Mouse (Mus musculus) megakaryocyte, adult 5-6 weeks (primary cell): ENCODE data around the gene Coro1c. TPM values are rescaled to one million over a fixed set of nuclear protein-coding genes. Genes with fewer than 3 reads are reported as not detected.
A peak's percentile ranks its signal among the peaks of the same experiment; 100 is the strongest.
"Not testable (repeated sequence)": the region's sequence is repeated elsewhere in the genome, so short reads cannot be mapped to it uniquely, and the experiment has no call there.

Source experiments
- ATAC-seq: 2 replicates; pipeline ENCODE4 v1.8.0; 2016; ENCODE audit warnings: mild to moderate bottlenecking, inconsistent platforms; ENCODE audit not compliant: poor library complexity, severe bottlenecking
- total RNA-seq, 2 experiments: library from RNA; stranded (forward) in 1 of 2; stranded (reverse) in 1 of 2; fragments of 153-499, 151-499 nt in 1 of 2; fragments of 221-1000, 200-1000 nt in 1 of 2; gene quantifications; 2 replicates each; pipeline versions ENCODE4 v1.2.3 to v1.2.4; 2015 to 2017

Gene Coro1c
- total RNA-seq, 2 experiments from 2014 or later, result 93.2 to 145 TPM

DNA sequence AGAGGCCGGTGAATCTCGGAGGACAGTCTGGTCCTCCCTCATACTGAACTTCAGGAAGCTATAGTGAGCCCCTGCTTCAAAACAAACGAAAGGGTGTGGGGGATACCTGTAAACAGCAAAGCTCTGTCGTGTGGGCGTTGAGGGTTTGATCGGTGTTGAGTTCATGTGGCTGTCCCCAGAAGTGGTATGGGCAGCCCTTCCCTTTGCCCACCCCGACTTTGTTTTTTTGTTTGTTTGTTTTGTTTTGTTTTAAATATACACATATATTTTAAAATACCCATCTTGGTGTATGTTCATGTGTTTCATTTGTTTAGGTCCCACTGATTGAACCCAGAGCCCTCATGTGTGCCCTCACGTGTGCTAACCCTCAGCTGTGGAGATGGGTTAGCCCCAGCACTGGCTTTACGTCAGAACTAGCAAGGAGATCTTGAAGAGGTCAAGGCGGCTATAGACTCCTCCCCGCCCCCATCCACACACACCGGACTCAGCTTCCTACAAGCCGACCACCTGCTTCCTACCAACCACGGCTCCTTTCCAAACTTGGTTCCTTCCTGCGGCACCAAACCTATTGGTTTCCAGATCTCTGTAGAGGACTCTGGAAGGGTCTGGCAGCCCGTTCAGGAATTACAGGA, 75.1 kb downstream of the Coro1c start:
- no peak for ATAC-seq

DNA sequence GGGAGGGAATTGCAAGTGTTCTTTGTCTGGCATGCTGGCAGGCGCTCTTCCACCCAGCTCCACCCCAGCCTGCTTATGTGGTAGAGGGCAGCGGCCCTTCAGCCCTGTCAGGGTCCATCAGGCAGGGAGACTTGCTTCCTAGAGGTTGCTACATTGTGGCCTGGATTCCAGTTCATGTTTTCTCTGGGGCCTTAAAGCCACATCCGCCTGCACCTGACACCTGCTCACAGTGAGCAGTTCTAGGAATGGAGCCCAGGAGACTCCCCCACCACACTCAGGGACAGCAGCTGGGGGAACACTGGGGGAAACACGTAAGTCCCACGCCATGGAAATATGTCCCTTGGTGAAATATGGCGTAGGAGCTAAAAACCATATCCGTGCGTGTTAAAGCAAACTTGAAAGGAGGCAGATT, 76.1 kb downstream of the Coro1c start, which contains the start of gene Selplg:
Gene Selplg (minus strand): TSS at position 155 of the 412 bp plus-strand sequence.
- ATAC-seq, result peak; percentile 2; the same call in 1 of the 2 replicates

DNA sequence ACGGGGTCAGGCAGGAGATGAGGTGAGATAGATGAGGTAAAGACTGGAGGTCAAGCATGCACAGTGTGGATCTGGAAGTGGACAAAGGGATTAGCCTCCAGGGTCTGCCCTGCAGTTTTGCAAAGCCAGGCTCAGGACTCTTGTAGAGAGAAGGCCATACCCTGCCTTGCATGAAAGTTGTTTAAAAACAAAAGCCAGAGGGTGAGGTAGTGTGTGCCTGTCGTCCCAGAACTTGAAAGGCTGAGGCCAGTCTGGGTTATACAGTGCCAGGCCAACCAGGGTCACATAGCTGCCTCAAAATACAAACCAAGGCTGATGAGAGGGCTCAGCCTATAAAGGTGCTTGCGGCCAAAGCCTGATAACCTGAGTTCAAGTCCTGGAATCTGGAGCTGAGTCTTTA, 76.8 kb downstream of the Coro1c start:
- no peak for ATAC-seq

DNA sequence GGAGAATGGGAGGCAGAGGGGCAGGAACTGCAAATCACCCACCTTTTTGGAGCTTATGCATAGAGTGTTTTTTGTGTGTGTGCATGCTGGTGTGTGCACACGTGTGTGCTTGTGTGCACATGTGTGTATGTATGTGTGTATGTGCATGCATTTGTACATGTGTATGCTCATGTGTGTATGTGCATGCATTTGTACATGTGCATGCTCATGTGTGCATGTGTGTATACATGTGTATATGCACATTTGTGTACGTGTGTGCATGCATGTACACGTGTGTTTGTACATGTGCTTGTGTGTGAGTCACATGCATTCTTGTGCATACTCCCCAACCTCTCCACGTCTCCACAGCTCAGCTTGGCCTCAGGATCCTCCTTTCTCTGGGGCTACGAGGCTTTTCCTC, 77.8 kb downstream of the Coro1c start:
- no peak for ATAC-seq

DNA sequence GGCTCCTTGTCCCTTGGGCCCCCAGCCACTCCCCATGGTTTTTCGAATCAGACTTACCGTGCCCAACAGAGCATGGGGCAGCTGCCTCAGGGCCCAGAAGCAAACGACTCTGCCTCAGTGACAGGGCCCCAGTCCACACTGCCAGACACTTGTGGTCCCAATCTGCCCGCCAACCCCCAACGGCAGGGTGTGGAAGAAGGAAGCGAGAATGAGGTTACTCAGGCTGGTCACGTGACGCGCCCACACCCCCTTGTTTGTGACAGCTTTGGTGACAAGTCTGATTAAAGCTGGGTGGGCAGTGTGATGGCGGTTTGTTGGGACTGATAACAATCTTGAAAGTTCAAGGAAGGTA, 78.3 kb downstream of the Coro1c start:
- ATAC-seq, result peak; percentile 66

DNA sequence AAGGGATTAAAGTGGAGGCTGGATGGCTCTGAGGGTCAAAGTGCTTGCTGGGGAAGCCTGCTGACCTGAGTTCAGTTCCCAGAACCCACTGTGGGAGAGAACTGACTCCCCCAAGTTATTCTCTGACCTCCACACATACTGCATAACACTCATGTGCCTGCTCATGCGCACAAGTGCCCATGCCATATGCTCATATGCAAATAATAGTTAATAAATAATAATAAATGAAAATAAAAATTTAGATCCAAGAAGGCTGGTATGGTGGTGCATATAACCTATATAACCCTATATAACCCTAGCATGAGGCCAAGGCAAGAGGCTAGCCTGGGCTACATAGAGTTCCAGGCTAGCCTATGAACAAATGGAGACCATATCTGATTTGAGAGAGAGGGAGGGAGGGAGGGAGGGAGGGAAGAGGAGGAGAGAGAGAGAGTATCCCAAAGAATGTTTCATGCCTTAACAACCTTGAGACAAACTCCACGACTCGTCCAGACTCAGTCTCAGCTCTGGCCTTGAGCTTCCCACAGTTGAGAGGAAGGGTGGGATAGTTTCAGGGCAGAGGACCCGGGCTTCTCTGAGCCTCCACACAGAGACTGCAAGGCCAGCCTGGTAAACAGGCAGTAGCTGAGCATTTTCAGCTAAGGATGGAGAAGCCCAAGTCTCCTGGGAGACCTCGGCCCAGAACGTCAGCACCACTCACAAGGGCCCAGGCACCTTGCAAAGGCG, 78.8 kb downstream of the Coro1c start:
- ATAC-seq, result 0 out of 2 replicates have a peak, but pooled peaks have one; percentile 1

DNA sequence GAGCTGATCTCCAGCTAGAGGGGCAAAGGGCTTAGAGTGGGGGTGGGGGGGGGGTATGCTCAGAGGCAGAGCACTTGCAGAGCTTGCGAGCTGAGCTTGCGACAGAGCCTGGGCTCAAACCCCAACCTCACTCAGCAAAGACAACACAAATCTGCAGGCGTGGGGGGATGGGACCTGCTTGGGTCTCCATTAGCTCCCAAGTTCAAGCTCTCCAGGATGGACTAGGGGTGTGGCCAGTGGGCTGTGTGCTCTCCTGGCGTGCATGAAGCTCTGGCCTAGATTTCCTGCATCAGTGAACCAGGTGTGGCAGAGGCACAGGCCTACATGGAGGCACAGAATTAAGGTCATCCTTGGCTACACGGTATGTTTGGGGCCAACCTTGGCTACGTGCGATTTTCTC, 80.1 kb downstream of the Coro1c start:
- ATAC-seq, result peak; percentile 33

DNA sequence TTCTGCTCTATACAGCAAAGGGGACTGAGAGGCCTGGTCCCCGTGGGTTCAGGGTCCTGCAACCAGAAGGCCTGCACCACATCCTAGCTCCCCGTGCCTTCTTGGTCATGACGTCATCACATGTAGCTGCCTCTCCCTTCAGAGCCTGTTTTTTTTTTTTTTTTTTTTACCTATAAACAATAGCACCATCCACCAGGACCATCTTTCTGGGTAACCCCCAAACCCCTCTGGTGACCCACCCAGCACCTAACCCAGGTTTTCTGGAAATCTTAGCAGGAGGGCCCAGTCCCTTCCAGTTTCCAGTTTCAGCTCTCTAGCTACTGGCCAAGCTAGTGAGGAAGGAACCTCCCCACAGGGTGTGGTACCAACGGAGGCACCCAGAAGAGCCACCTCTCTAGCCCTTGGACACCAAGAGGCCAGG, 80.6 kb downstream of the Coro1c start:
- peak; percentile 64 for ATAC-seq

DNA sequence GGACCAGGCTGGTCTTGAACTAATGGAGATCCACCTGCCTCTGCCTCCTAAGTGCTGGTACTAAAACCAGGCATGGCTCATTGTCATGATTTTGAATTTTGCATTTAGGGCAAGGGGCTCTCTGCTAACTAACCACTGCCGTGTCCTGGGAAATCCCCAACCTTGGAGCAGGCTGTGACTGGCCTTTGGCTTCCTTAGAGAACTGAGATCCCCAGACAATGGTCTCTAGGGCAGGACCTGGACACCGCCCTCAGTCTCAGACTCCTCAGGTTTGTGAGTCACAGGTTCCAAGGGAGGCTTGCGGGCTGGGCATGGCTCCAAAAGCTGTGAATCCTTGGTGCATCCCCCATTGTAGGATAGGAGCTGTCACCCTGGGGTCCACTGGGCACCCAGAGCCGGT, 81.9 kb downstream of the Coro1c start:
- ATAC-seq, result no peak

DNA sequence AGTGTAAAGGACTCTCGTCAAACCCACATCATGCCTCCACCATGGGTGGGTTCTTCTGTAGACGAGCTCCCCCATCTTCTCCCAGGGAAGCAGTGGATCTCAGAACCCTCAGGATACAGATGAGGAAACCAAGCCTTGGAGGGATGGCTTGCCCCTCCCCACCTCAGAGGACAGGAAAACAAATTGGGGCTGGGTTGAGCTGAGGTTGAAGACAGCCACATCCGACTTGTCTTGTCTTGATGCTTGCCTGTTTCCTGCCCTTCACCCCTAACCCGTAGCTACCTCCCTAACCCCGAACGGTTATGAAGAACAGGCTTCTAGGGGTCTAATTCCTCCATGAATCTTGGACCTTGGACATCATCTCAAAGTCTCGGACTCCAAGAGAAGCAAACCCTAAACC, 83.0 kb downstream of the Coro1c start:
- no peak for ATAC-seq

DNA sequence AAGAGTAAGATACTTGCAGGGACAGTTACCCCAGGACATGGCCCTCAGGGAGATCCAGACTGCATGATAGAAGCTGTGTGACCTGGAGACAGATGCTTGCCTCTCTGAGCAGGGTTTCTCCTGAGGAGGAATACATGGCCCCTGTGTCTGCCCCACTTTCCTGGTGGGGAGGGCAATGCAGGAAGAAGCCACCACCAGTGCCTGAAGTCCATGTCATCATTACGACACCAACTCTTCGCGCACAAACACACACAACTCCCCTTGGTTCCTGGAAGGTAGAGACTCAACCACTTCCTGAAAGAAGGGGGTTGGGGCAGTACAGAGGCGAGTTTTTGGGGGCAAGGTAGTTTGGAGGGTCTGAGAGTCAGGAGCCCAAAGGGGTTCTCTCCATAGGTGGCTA, 84.3 kb downstream of the Coro1c start:
- ATAC-seq, result peak; percentile 67

DNA sequence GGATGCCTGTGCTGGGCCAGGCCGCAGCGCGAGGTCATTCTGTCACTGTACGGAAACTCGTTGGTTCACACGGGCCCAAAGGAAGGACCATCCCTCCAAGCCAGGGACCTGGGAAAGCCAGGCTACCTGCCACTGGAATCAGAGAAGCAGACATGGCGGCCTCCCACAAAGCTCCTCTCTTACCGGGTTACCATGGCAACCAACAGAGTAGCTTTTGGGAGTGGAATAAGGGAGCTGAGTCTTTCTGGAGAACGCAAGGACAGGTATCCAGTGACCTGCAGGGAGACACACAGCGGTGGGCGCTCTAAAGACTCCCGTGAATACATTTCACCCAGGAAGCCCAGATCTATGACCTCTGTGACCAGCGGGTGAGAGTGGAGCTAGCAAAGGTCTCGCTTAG, 90.0 kb downstream of the Coro1c start:
- ATAC-seq, result no peak

DNA sequence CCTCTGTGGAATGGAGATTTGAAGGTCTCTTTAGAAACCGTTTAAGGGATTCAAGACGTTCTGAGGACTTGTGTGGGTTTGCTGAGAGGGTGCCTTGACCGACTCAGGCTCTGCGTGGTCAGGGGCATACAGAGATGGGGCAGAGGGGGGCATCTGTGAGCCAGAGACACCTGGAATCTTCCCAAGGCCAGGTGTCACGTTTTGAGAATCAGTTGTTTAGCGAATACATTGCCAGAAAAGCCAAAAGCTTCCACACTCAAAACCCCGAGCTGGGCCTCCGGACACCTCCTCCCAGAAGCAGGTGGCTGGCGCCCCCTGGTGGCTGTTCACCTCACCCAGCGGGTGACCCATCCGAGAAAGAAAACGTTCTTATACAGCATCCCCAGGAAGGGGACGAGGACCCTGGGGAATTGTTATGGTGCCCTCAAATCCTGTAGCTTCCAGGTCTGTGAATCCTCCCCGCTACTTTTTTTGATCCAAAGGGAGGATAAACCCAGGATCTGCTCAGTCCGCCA, 92.9 kb downstream of the Coro1c start:
- peak; percentile 74 for ATAC-seq

DNA sequence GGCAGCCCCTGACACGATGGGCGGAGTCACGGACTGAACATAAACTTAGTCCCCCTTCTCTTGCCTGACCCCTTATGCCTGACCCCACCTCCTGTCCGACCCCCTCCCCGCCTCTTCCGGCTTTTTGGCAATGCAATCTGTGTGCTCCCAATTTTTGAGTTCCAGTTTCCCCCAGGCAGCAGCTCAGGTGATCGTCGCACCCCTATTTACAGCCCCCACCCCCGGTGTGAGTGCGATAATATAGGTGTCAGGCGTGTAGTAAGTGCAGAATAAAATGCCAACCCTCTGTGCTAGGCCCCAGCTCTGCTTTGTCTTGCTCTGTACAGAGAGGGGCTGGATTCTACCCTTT, 93.5 kb downstream of the Coro1c start:
- ATAC-seq, result no peak

DNA sequence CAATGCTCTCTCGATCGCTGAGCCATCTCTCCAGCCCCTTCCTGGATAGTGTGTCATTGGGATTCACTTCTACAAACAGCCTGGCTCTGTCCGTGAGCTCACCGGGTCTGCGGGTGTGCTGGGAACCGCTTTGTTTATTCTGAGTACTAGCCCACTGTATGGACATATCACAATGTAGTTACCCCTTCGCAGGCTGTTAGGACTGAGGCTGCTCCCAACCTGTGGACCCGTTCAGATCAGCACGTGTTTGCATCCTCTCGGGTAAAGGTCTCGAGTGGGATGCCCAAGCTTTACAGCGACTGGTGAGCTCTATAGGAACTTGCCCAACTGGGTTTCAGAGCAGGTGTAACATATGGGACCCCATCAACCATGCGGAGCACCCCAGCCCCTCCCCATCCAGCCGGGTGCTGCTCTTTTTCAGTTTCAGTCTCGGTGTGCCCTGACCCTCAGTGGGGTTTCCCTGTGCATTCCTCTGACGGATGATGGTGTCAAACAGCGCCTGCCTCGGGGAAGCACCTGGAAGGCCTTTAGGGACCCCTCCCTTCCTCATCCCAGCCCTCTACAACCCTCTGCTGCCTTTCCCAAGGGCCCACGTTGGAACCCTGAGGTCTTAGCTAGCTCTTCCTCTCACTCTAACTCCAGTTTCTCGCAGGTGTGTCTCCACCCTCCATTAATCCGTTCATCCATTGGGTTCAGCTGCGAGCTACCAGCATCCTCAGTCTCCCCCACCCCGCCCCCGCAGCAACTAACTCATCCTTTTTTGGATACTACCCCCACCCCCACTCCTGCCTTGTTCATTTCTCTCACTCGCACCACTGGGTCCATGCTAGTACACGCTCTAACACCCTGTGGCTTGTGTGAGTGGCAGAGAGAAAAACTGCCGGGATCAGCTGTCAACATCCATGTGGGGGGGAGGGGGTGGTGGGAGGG, 94.2 kb downstream of the Coro1c start:
- no peak for ATAC-seq

DNA sequence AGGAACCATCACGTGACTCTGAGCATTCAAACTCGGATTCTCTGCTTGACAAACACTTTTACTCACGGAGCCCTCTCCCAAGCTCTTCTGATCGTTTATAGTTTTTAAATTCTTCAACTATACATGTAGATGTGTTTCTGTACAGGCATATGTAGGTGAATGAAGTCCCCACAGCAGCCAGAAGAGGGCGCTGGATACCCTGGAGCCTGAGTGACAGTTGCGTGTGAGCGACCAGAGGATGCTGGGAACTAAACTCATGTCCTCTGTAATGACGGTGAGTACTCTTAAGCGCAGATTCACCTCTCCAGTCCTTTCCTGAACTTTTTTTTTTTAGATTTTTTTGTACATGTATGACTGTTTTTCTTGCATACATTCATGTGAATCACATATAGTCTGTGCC, 95.0 kb downstream of the Coro1c start:
- ATAC-seq, result no peak

DNA sequence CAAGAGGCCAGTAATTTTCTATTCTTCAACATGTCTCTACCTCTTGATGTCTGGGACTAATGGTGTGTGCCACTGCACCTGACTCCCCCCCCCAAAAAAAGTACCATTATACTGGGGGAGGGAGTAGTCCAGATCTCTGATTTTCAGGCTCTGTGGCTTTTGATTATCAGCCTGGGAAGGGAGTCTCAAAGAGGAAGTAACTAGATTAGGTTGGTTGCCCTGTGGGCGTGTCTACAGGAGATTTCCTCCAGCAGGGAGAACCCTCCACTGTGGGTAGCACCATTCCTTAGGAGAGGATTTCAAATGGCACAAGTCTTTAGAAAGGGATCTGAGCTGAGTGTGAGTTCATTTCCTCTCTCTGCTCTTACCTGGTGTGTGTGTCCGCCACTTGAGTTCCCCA, 95.9 kb downstream of the Coro1c start:
- ATAC-seq, result peak; percentile 62

DNA sequence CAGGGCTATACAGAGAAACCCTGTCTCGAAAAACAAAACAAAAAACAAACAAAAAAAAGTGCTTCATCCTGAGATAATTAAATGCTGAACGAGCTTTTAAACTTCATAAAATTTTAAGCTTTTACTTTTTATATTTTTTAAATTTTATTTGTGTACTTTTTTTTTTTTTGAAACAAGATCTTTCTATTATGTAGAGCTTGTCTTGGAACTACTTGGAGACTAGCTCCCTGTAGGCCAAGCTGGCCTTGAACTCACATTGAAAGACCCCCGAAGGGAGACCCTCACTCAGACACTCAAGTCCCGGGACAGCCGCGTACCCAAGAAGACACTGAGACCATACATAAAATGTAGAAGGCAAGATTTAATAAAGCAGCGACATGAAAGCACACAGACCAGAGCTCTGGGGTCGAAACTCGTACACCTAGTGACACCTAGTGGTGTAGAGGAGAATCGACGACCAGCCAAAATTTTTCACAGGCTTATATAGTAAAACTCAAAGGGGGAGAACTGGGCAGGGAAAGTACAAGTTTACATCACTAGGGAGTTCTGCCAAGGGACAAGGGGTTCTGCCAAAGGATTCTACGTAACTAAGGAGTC, 96.6 kb downstream of the Coro1c start:
- ATAC-seq, result not testable (repeated sequence)

DNA sequence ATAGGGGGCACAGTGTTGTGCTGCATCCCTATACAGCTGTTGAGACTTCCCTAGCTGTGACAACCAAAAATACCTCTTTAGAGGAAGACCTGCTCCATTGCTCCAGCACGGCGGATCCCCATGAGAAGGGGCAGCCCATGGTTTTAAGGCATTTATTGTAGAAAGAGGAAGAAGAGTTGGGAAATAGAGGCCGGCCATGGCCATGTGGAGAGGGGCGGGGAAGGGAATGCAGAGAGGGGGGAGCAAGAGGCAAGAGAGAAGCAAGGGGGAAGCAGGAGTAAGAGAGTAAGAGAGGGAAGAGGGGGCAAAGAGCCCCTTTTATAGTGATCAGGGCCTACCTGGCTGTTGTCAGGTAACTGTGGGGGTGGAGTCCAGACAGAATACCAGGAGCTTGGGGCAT, 98.4 kb downstream of the Coro1c start:
- peak; percentile 57 for ATAC-seq

DNA sequence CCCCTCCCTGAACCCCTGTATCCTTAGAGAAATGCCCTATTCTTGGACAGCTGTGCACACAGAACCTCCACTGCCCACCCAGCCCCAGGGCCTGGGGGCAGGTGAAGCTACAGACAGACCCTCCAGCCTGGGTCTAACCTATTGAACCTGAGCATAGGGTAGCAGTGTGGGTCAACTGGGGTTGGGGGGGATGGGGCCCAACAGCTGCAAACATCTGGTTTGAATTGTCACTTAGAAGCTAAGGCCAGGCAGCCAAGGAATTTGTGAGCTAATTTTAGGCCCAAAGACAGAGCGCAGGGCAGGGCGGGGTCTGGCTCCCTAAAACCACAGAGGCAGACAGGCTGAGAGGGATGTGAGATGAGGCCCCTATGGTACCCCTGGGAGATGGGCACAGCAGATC, 100.4 kb downstream of the Coro1c start:
- ATAC-seq, result no peak

DNA sequence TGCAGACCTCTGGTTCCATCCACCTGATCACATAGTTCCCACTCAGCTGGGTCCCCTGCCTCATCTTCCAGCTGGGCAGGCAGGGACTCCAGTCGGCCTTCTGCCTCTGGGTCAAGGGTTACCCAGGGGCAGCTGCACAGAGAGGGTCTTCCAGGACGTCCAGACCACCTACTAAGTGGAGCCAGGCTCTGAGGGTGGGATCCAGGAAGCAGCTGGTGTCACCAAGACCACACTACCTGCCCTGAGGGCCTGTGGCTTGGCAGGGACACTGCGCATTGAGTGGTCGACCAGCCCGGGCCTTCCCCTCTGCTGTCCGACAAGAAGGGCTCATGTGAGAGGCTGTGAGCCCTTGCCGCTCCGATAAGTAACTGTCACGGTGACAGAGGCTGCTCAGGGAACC, 100.8 kb downstream of the Coro1c start:
- ATAC-seq, result no peak
